ENCODE assay signal across 18 mouse cellular contexts in the genomic region with DNA sequence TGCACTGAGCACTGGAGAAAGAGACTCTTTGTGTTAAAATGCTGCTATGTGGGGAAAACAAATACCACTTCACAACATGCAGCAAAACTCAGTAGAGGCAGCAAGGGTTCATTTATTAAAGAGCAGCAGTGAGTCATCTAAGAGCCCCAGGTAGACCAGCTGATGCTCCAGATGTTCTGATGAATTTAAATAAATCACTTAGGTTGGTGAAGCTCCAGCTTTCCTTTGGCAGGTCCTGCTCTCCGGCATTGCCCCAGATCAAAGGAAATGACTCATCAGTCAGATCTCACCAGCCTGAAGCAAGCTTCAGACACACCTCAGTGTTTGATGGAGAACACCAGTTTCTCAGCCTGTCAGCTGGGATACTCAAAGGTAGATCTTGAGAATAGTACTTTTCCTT. TPM values are rescaled to one million over a fixed set of nuclear protein-coding genes. Genes with fewer than 3 reads are reported as not detected.
"Had no signal": no experiment of that assay in that cellular context is flagged by ENCODE, and none has a peak within 500 bp of the region (broad histone marks: within the 10 kb centered on the region; RNA-seq: fewer than 3 reads in every experiment).

No protein-coding gene starts in this region.

- H3K9me3 ChIP-seq: limb, embryonic 13.5 days; liver, embryonic 15.5 days; neural tube, embryonic 13.5 days; stomach, embryonic 15.5 days had no signal

- H3K4me3 ChIP-seq: limb, embryonic 13.5 days; liver, embryonic 15.5 days; neural tube, embryonic 13.5 days; stomach, embryonic 15.5 days had no signal

- DNase-seq: kidney, postnatal 10 days; kidney, postnatal 4 days; lung, adult 2 months; lung, postnatal 36 days; retina, postnatal 1 day; right cerebral cortex, postnatal 4 days; spleen, adult 18-20 months; thymus, postnatal 36 days had no signal

- H3K4me1 ChIP-seq: limb, embryonic 13.5 days; liver, embryonic 15.5 days; neural tube, embryonic 13.5 days; stomach, embryonic 15.5 days had no signal

- H3K9ac ChIP-seq: limb, embryonic 13.5 days; liver, embryonic 15.5 days; neural tube, embryonic 13.5 days; stomach, embryonic 15.5 days had no signal

- H3K27ac ChIP-seq: limb, embryonic 13.5 days; liver, embryonic 15.5 days; neural tube, embryonic 13.5 days; stomach, embryonic 15.5 days had no signal

- H3K27me3 ChIP-seq: limb, embryonic 13.5 days; liver, embryonic 15.5 days; neural tube, embryonic 13.5 days; stomach, embryonic 15.5 days had no signal

- H3K4me2 ChIP-seq: limb, embryonic 13.5 days; liver, embryonic 11.5 days; liver, embryonic 15.5 days; midbrain, embryonic 11.5 days; neural tube, embryonic 13.5 days; stomach, embryonic 15.5 days had no signal

- ATAC-seq: lung, postnatal 0 days; midbrain, embryonic 16.5 days had no signal

- H3K36me3 ChIP-seq: limb, embryonic 13.5 days; liver, embryonic 15.5 days; neural tube, embryonic 13.5 days; stomach, embryonic 15.5 days had no signal

RNA-seq across cellular contexts. Expression of gene B430305J03Rik, which starts 20.1 kb away (rescaled TPM):
- polyA plus RNA-seq: kidney, embryonic 14.5 days; limb, embryonic 13.5 days; liver, embryonic 11.5 days; liver, embryonic 15.5 days; lung, postnatal 0 days; midbrain, embryonic 11.5 days; midbrain, embryonic 16.5 days; neural tube, embryonic 13.5 days; stomach, embryonic 15.5 days; thymus, postnatal 0 days had no signal
